8 mouse cellular contexts compared by ENCODE assay signal in the genomic region with DNA sequence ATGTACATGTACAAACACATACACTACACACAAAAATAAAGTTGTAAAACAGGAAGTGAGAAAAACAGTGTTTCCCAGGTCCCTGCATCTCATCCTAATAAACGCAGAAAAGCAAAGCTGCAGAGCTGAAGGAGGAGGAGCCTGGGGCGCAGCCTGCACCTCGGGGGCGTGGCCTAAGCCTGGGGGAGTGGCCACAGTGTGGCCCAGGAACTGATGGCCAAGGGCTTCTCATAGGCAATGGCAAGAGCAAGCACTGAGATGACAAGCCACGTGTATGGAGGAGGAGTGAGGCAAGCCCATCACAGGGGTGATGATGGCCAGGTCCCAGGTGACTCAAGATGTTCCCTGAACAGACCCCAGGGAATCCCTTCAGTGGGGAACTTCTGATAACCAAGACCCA. TPM values are rescaled to one million over a fixed set of nuclear protein-coding genes. Genes with fewer than 3 reads are reported as not detected.
DNase-seq lines count a peak whose midpoint lies in the region; ATAC-seq and TF ChIP-seq lines count a peak whose summit lies in the region.

No protein-coding gene starts in this region.

- TF ChIP-seq EP300 in stomach, postnatal 0 days (optimal IDR thresholded peaks at IDR 0.05), result no peak

- H3K4me2 ChIP-seq in hindbrain, embryonic 11.5 days (replicated peaks; ENCODE audit: low read depth, low read length), result no peak overlapping the region
- H3K4me2 ChIP-seq in stomach, postnatal 0 days (replicated peaks; ENCODE audit: low read depth), result no peak overlapping the region
- H3K4me2 ChIP-seq in midbrain, embryonic 11.5 days, result no peak overlapping the region

- ATAC-seq in hindbrain, embryonic 11.5 days (ENCODE audit: low FRiP score), result no peak
- peak; percentile 67 for ATAC-seq in erythroblast, adult 5-6 weeks (replicated peaks; ENCODE audit: low FRiP score, poor library complexity, severe bottlenecking)
- ATAC-seq in stomach, postnatal 0 days (ENCODE audit: low FRiP score, low TSS enrichment), result peak; percentile 49; the same call in 1 of the 2 replicates
- no peak for ATAC-seq in midbrain, embryonic 11.5 days (ENCODE audit: low FRiP score)

- TF ChIP-seq CTCF in thymus, adult 2 months (IDR thresholded peaks at IDR 0.05; ENCODE audit: borderline replicate concordance, control insufficient read depth, extremely low read depth, insufficient read depth, low read length, poor library complexity), result no peak
- no peak for TF ChIP-seq CTCF in stomach, postnatal 0 days (IDR thresholded peaks at IDR 0.05; ENCODE audit: low read depth)

- H3K9me3 ChIP-seq in hindbrain, embryonic 11.5 days (ENCODE audit: control insufficient read depth, low read length), result no peaks in the 10 kb centered on the region
- H3K9me3 ChIP-seq in hindbrain, embryonic 10.5 days, result no peaks in the 10 kb centered on the region
- H3K9me3 ChIP-seq in stomach, postnatal 0 days (ENCODE audit: control insufficient read depth, low read length), result no peaks in the 10 kb centered on the region
- H3K9me3 ChIP-seq in midbrain, embryonic 11.5 days (ENCODE audit: control insufficient read depth, low read length), result no peaks in the 10 kb centered on the region

- 37% methylated on average over 5 of the region's 5 CpGs for WGBS in hindbrain, embryonic 11.5 days
- 26% methylated on average over 5 of the region's 5 CpGs for WGBS in hindbrain, embryonic 10.5 days
- 38% methylated on average over 5 of the region's 5 CpGs for WGBS in thymus, adult 2 months
- WGBS in stomach, postnatal 0 days, result 24% methylated on average over 5 of the region's 5 CpGs
- WGBS in midbrain, embryonic 11.5 days, result 33% methylated on average over 5 of the region's 5 CpGs

- H3K27ac ChIP-seq in hindbrain, embryonic 11.5 days (ENCODE audit: low read depth, low read length), result no peak overlapping the region
- H3K27ac ChIP-seq in hindbrain, embryonic 10.5 days, result no peak overlapping the region
- H3K27ac ChIP-seq in thymus, adult 2 months (ENCODE audit: control insufficient read depth, insufficient read depth, low read length), result no peak overlapping the region
- no peak overlapping the region for H3K27ac ChIP-seq in stomach, postnatal 0 days (replicated peaks)
- no peak overlapping the region for H3K27ac ChIP-seq in midbrain, embryonic 11.5 days (ENCODE audit: low read depth, low read length)

- H3K9ac ChIP-seq in hindbrain, embryonic 11.5 days (ENCODE audit: low read depth, low read length), result no peak overlapping the region
- H3K9ac ChIP-seq in stomach, postnatal 0 days (ENCODE audit: low read length), result no peak overlapping the region
- H3K9ac ChIP-seq in midbrain, embryonic 11.5 days (ENCODE audit: low read length), result no peak overlapping the region

- H3K4me3 ChIP-seq in hindbrain, embryonic 11.5 days (ENCODE audit: low read depth, low read length), result no peak overlapping the region
- H3K4me3 ChIP-seq in hindbrain, embryonic 10.5 days, result no peak overlapping the region
- no peak overlapping the region for H3K4me3 ChIP-seq in thymus, adult 2 months (ENCODE audit: control insufficient read depth, insufficient read depth, low read length)
- no peak overlapping the region for H3K4me3 ChIP-seq in stomach, postnatal 0 days (ENCODE audit: low read depth, low read length)
- H3K4me3 ChIP-seq in midbrain, embryonic 11.5 days (ENCODE audit: low read depth, low read length), result no peak overlapping the region

- DNase-seq in hindbrain, embryonic 11.5 days (ENCODE audit: low spot score), result peak; percentile 29
- no peak for DNase-seq in hindbrain, embryonic 10.5 days (ENCODE audit: low spot score)
- DNase-seq in thymus, adult 2 months, result peak; percentile 21
- no peak for DNase-seq in thymus, adult 18-20 months
- peak; percentile 59 for DNase-seq in stomach, postnatal 0 days (ENCODE audit: low spot score)
- no peak for DNase-seq in layer of hippocampus, postnatal 36 days
- no peak for DNase-seq in midbrain, embryonic 11.5 days (ENCODE audit: low spot score, missing footprints)

- no peaks in the 10 kb centered on the region for H3K4me1 ChIP-seq in hindbrain, embryonic 11.5 days (replicated peaks; ENCODE audit: control insufficient read depth, insufficient read depth, low read length)
- 0 out of 2 replicates have a peak, but pooled peaks cover 2% of the 10 kb centered on the region for H3K4me1 ChIP-seq in hindbrain, embryonic 10.5 days (replicated peaks)
- H3K4me1 ChIP-seq in thymus, adult 2 months (replicated peaks; ENCODE audit: control insufficient read depth, insufficient read depth, low read length), result no peaks in the 10 kb centered on the region
- H3K4me1 ChIP-seq in stomach, postnatal 0 days (replicated peaks; ENCODE audit: control insufficient read depth, insufficient read depth), result no peaks in the 10 kb centered on the region
- H3K4me1 ChIP-seq in midbrain, embryonic 11.5 days (ENCODE audit: control insufficient read depth, insufficient read depth, low read length), result no peaks in the 10 kb centered on the region

- H3K27me3 ChIP-seq in hindbrain, embryonic 11.5 days (ENCODE audit: control insufficient read depth, insufficient read depth, low read length), result no peaks in the 10 kb centered on the region
- H3K27me3 ChIP-seq in hindbrain, embryonic 10.5 days (ENCODE audit: insufficient read depth, poor library complexity, severe bottlenecking), result no peaks in the 10 kb centered on the region
- no peaks in the 10 kb centered on the region for H3K27me3 ChIP-seq in thymus, adult 2 months (ENCODE audit: control insufficient read depth, insufficient read depth, low read length)
- no peaks in the 10 kb centered on the region for H3K27me3 ChIP-seq in stomach, postnatal 0 days (ENCODE audit: control insufficient read depth, insufficient read depth, low read length)
- no peaks in the 10 kb centered on the region for H3K27me3 ChIP-seq in midbrain, embryonic 11.5 days (ENCODE audit: control insufficient read depth, insufficient read depth, low read length)

- TF ChIP-seq POLR2A in thymus, adult 2 months (IDR thresholded peaks at IDR 0.05; ENCODE audit: control insufficient read depth, extremely low read depth, insufficient read depth, low read length, poor library complexity), result no peak

- no peaks in the 10 kb centered on the region for H3K36me3 ChIP-seq in hindbrain, embryonic 11.5 days (ENCODE audit: control insufficient read depth, insufficient read depth, low read length)
- no peaks in the 10 kb centered on the region for H3K36me3 ChIP-seq in hindbrain, embryonic 10.5 days
- H3K36me3 ChIP-seq in thymus, adult 2 months (ENCODE audit: control insufficient read depth, insufficient read depth, low read length), result no peaks in the 10 kb centered on the region
- no peaks in the 10 kb centered on the region for H3K36me3 ChIP-seq in stomach, postnatal 0 days (ENCODE audit: control insufficient read depth, insufficient read depth, low read length)
- H3K36me3 ChIP-seq in midbrain, embryonic 11.5 days (ENCODE audit: control insufficient read depth, insufficient read depth, low read length), result no peaks in the 10 kb centered on the region

RNA-seq across cellular contexts. Expression of a gene that starts 35.2 kb away (rescaled TPM):
- 161 and 185 TPM in 2 replicates for polyA plus RNA-seq in hindbrain, embryonic 11.5 days (2014; fragmentation: Nextera tagmentation; extraction: Ambion mirVana)
- 123 and 131 TPM in 2 replicates for polyA plus RNA-seq in hindbrain, embryonic 10.5 days (2016; fragmentation: Nextera tagmentation; extraction: Ambion mirVana)
- polyA plus RNA-seq in thymus, adult 2 months (2012; rRNA removed), result 1.4 and 2.9 TPM in 2 replicates
- not detected in 2 replicates for total RNA-seq in erythroblast, adult 5-6 weeks (2015; ENCODE audit: low replicate concordance)
- total RNA-seq in erythroblast, adult 5-6 weeks (2017; ENCODE audit: low replicate concordance), result 0.34 and 3.9 TPM in 2 replicates
- polyA plus RNA-seq in stomach, postnatal 0 days (2015; fragmentation: Nextera tagmentation; extraction: Ambion mirVana), result 69.3 and 73.3 TPM in 2 replicates
- 10 to 100 TPM in 1 of 2 experiments, 1 to 10 TPM in 1; 7.2 to 10.6 TPM for total RNA-seq in layer of hippocampus, postnatal 36 days (2021)
- 210 and 216 TPM in 2 replicates for polyA plus RNA-seq in midbrain, embryonic 11.5 days (2014; fragmentation: Nextera tagmentation; extraction: Ambion mirVana)

RNA-seq across cellular contexts. Expression of a gene that starts 55.5 kb away (rescaled TPM):
- 19.8 and 21.2 TPM in 2 replicates for polyA plus RNA-seq in hindbrain, embryonic 11.5 days (2014; fragmentation: Nextera tagmentation; extraction: Ambion mirVana)
- polyA plus RNA-seq in hindbrain, embryonic 10.5 days (2016; fragmentation: Nextera tagmentation; extraction: Ambion mirVana), result 24.1 and 33.1 TPM in 2 replicates
- polyA plus RNA-seq in thymus, adult 2 months (2012; rRNA removed), result 96.5 and 103 TPM in 2 replicates
- total RNA-seq in erythroblast, adult 5-6 weeks (2015; ENCODE audit: low replicate concordance), result 5.0 and 36.9 TPM in 2 replicates
- 3.0 and 6.7 TPM in 2 replicates for total RNA-seq in erythroblast, adult 5-6 weeks (2017; ENCODE audit: low replicate concordance)
- polyA plus RNA-seq in stomach, postnatal 0 days (2015; fragmentation: Nextera tagmentation; extraction: Ambion mirVana), result 24.0 and 27.7 TPM in 2 replicates
- 100 to 1,000 TPM; 235 to 247 TPM for total RNA-seq in layer of hippocampus, postnatal 36 days (2021)
- 19.2 and 20.5 TPM in 2 replicates for polyA plus RNA-seq in midbrain, embryonic 11.5 days (2014; fragmentation: Nextera tagmentation; extraction: Ambion mirVana)

Comparison
In these comparisons a context has a peak if more than half of its experiments do, and no peak if none do; other contexts are left out.
1. DNase-seq: peak in hindbrain, embryonic 11.5 days (single experiment), thymus, adult 2 months (single experiment) and stomach, postnatal 0 days (single experiment); none in hindbrain, embryonic 10.5 days (single experiment), thymus, adult 18-20 months (0 of 2), layer of hippocampus, postnatal 36 days (0 of 2) and midbrain, embryonic 11.5 days (single experiment).
2. ATAC-seq: peak in erythroblast, adult 5-6 weeks (single experiment) and stomach, postnatal 0 days (single experiment); none in hindbrain, embryonic 11.5 days (single experiment) and midbrain, embryonic 11.5 days (single experiment).
3. RNA of a gene that starts 35.2 kb away (polyA plus RNA-seq): 210 to 216 TPM in midbrain, embryonic 11.5 days, 161 to 185 TPM in hindbrain, embryonic 11.5 days, 123 to 131 TPM in hindbrain, embryonic 10.5 days and 69.3 to 73.3 TPM in stomach, postnatal 0 days; 1.4 to 2.9 TPM in thymus, adult 2 months; every median in the first group is over 10 times any median in the second.